Mouse (Mus musculus): ENCODE measurements around the gene Fgf18. TPM values are rescaled to one million over a fixed set of nuclear protein-coding genes. Genes with fewer than 3 reads are reported as not detected.
A peak's percentile ranks its signal among the peaks of the same experiment; 100 is the strongest.

Gene Fgf18
- polyA plus RNA-seq, 1 experiment, result 3.8 TPM

- DNase-seq (ENCODE audit: low read depth), result no peak
- TF ChIP-seq POLR2A (IDR thresholded peaks at IDR 0.05; ENCODE audit: borderline replicate concordance, extremely low read depth, insufficient read depth, insufficient read length, poor library complexity, severe bottlenecking) (no peak), CTCF (IDR thresholded peaks at IDR 0.05; ENCODE audit: borderline replicate concordance, extremely low read depth, insufficient read depth, insufficient read length) (no peak)
These were observed 12.7 kb downstream of the Fgf18 start for GRCm38 (mm10) chr11:33134391-33134986.

DNA sequence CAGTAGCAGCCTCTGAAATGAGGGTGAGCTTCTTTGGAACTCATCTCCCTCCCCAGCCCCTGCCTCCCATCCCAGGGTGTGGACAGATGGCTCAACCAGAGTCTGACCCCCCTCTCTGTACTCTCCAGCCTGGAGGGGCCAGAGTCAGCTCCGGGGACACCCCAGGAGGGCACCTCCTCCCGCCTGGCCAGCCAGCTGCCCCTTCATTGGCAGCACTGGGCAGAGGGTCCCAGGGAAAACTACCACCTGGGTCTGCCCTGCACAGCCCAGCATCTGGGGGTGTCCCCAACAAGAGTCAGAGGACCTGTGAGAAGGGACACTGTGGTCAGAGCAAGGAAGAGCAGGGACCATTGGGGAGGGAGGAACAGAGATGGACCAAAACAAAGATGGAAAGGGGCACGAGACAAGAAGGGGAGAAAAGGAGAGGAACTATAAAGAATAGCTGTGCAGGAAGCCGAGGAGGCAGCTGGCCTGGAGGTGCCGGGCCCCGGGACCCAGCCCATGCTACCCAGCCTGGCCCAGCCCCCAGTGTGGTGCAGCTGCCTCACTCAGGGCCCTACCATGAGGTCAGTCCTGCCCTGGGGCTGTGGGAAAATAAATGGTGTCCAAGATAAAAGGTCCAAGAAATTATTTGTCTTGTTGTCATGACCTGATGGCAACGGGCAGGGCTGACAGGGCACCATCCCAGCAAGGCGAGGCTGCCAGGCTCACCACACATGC is 14.4 kb downstream of the Fgf18 start:
- TF ChIP-seq CTCF (IDR thresholded peaks at IDR 0.05; ENCODE audit: borderline replicate concordance, extremely low read depth, insufficient read depth, insufficient read length) (no peak), POLR2A (IDR thresholded peaks at IDR 0.05; ENCODE audit: borderline replicate concordance, extremely low read depth, insufficient read depth, insufficient read length, poor library complexity, severe bottlenecking) (no peak)
- no peak for DNase-seq (ENCODE audit: low read depth)

- no peak for DNase-seq (ENCODE audit: low read depth)
- TF ChIP-seq POLR2A (IDR thresholded peaks at IDR 0.05; ENCODE audit: borderline replicate concordance, extremely low read depth, insufficient read depth, insufficient read length, poor library complexity, severe bottlenecking), result no peak
These were observed 20.1 kb downstream of the Fgf18 start for GRCm38 (mm10) chr11:33127058-33127457.

GRCm38 (mm10) chr11:33122575-33123268 is 24.5 kb downstream of the Fgf18 start:
- DNase-seq (ENCODE audit: low read depth), result peak; percentile 33
- TF ChIP-seq CTCF (IDR thresholded peaks at IDR 0.05; ENCODE audit: borderline replicate concordance, extremely low read depth, insufficient read depth, insufficient read length), result no peak
- no peak for TF ChIP-seq POLR2A (IDR thresholded peaks at IDR 0.05; ENCODE audit: borderline replicate concordance, extremely low read depth, insufficient read depth, insufficient read length, poor library complexity, severe bottlenecking)

DNA sequence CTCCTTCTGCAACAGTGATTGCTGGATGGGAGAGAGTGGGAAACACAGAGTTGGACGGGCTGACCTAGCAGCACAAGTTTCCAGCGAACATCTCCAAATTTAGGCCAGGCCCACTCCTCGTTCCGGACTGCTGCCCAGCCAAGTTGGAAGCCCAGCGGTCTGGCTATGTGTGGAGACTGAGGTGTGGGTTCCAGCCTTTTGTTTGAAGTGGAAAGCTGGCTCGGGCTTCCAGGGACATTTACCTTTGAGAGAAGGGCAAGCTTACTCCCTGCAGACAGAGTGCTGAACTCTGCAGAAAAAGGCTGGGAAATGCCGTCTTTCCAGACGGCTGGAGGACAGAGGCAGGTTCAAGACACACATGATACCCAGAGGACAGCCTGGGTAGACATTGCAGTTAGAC is 27.6 kb downstream of the Fgf18 start:
- TF ChIP-seq CTCF (IDR thresholded peaks at IDR 0.05; ENCODE audit: borderline replicate concordance, extremely low read depth, insufficient read depth, insufficient read length) (no peak), POLR2A (IDR thresholded peaks at IDR 0.05; ENCODE audit: borderline replicate concordance, extremely low read depth, insufficient read depth, insufficient read length, poor library complexity, severe bottlenecking) (no peak)
- no peak for DNase-seq (ENCODE audit: low read depth)

GRCm38 (mm10) chr11:33119116-33119515 is 28.1 kb downstream of the Fgf18 start:
- no peak for DNase-seq (ENCODE audit: low read depth)
- TF ChIP-seq POLR2A (IDR thresholded peaks at IDR 0.05; ENCODE audit: borderline replicate concordance, extremely low read depth, insufficient read depth, insufficient read length, poor library complexity, severe bottlenecking) (no peak), CTCF (IDR thresholded peaks at IDR 0.05; ENCODE audit: borderline replicate concordance, extremely low read depth, insufficient read depth, insufficient read length) (no peak)

DNA sequence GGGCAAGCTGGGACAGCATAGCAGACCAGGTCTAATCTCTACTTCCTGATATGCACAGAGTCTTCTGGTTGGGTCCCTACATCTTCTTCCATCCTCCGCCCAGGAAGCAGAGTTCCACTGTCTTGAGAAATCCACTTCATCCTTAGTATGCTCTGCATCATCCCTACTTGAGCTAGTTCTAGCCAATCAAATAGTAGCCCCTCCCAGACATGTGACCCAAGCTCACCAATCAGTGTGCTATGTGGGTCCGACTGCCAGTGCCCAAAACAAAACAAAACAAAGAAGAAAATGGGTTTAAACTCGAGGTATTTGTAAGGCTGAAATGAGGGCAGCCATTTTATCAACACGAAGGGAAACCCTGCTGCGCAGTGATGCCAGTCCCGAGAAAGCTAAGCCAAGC is 28.7 kb downstream of the Fgf18 start:
- DNase-seq (ENCODE audit: low read depth), result no peak
- TF ChIP-seq POLR2A (IDR thresholded peaks at IDR 0.05; ENCODE audit: borderline replicate concordance, extremely low read depth, insufficient read depth, insufficient read length, poor library complexity, severe bottlenecking) (no peak), CTCF (IDR thresholded peaks at IDR 0.05; ENCODE audit: borderline replicate concordance, extremely low read depth, insufficient read depth, insufficient read length) (no peak)

GRCm38 (mm10) chr11:33115796-33116195 is 31.4 kb downstream of the Fgf18 start:
- DNase-seq (ENCODE audit: low read depth), result peak; percentile 26
- TF ChIP-seq CTCF (IDR thresholded peaks at IDR 0.05; ENCODE audit: borderline replicate concordance, extremely low read depth, insufficient read depth, insufficient read length) (no peak), POLR2A (IDR thresholded peaks at IDR 0.05; ENCODE audit: borderline replicate concordance, extremely low read depth, insufficient read depth, insufficient read length, poor library complexity, severe bottlenecking) (no peak)

- TF ChIP-seq CTCF (IDR thresholded peaks at IDR 0.05; ENCODE audit: borderline replicate concordance, extremely low read depth, insufficient read depth, insufficient read length) (no peak), POLR2A (IDR thresholded peaks at IDR 0.05; ENCODE audit: borderline replicate concordance, extremely low read depth, insufficient read depth, insufficient read length, poor library complexity, severe bottlenecking) (no peak)
- peak; percentile 52 for DNase-seq (ENCODE audit: low read depth)
These were observed 34.8 kb downstream of the Fgf18 start for GRCm38 (mm10) chr11:33112407-33112806.

DNA sequence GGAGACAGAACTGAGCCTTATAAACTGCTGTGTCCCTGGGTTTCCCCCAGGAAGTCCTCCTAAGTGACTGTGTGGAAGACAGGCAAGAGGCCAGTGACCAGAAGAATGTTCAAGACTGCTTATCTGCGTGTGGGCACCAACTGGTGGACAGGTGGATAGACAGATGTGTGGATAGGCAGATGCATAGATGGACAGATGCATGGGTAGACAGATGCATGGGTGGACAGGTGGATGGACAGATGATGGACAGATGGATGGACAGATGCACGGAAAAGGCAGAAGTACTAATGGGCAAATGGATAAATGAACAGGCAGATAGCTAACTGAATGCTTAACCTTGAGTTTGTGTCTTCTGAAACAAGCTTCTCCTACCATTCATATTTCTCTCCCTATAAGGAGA is 37.1 kb downstream of the Fgf18 start:
- TF ChIP-seq POLR2A (IDR thresholded peaks at IDR 0.05; ENCODE audit: borderline replicate concordance, extremely low read depth, insufficient read depth, insufficient read length, poor library complexity, severe bottlenecking), result no peak
- TF ChIP-seq CTCF (IDR thresholded peaks at IDR 0.05; ENCODE audit: borderline replicate concordance, extremely low read depth, insufficient read depth, insufficient read length), result no peak
- no peak for DNase-seq (ENCODE audit: low read depth)

GRCm38 (mm10) chr11:33107540-33107939 is 39.7 kb downstream of the Fgf18 start:
- TF ChIP-seq POLR2A (IDR thresholded peaks at IDR 0.05; ENCODE audit: borderline replicate concordance, extremely low read depth, insufficient read depth, insufficient read length, poor library complexity, severe bottlenecking), result no peak
- no peak for TF ChIP-seq CTCF (IDR thresholded peaks at IDR 0.05; ENCODE audit: borderline replicate concordance, extremely low read depth, insufficient read depth, insufficient read length)
- no peak for DNase-seq (ENCODE audit: low read depth)
